Mouse (Mus musculus): ENCODE data around the gene Iqschfp. TPM values are rescaled to one million over a fixed set of nuclear protein-coding genes. Genes with fewer than 3 reads are reported as not detected.
"Not testable (repeated sequence)": the region's sequence is repeated elsewhere in the genome, so short reads cannot be mapped to it uniquely, and the experiment has no call there.

Iqschfp gene
- polyA plus RNA-seq, 1 experiment from 2014 or later: not detected

DNA sequence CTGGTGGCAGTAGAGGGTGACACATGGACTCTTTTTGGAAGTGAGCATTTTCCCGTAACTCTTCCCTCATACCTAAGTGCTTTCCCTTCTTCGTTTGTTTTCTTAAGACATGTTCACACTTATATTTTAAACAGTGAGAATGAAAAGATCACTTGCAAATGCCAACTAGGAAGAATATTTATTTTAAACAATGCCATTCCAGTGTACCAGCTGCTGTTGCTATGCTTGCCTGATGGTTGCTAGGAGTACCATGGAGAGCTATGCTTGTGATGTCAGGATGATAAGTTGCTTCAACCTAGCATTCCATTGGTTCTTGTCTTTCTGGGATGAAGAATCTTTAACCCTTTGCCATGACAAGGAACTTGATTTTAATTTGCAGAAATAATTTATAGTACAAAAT, 193.0 kb downstream of the Iqschfp start:
- H3K27ac ChIP-seq (ENCODE audit: low read length): no peak overlapping the region
- H3K36me3 ChIP-seq (ENCODE audit: control insufficient read depth, insufficient read depth, low read length): no peaks in the 10 kb centered on the region
- WGBS: 66% methylated on average over 2 of the region's 2 CpGs
- no peaks in the 10 kb centered on the region for H3K4me1 ChIP-seq (ENCODE audit: control insufficient read depth, insufficient read depth, low read length)
- no peaks in the 10 kb centered on the region for H3K27me3 ChIP-seq (replicated peaks; ENCODE audit: control insufficient read depth, insufficient read depth, low read length)
- no peak for ATAC-seq
- H3K4me3 ChIP-seq (ENCODE audit: low read length): no peak overlapping the region
- H3K9me3 ChIP-seq (ENCODE audit: control insufficient read depth, low read length): no peaks in the 10 kb centered on the region
- no peak overlapping the region for H3K9ac ChIP-seq (ENCODE audit: low read depth, low read length)
- no peak overlapping the region for H3K4me2 ChIP-seq (ENCODE audit: low read depth, low read length)

DNA sequence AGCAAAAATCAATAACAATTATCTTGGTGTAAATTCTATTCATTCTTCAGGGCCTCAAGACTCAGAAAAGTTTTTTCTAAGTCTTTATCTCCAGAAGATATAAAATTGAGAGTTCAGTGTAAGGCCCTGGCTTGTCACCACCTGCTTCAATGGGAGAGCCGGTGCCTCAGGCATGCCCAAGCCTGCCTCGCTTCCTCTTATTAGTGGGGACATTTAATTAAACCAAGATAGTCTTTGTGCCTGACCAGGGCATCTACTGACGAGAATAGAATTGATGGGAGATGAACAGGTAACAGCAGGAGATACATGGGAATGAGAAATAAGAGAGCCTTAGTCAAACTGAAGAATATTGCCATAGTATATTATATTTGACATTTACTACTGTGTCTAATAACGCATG, 200.1 kb downstream of the Iqschfp start:
- H3K27me3 ChIP-seq (replicated peaks; ENCODE audit: control insufficient read depth, insufficient read depth, low read length): no peaks in the 10 kb centered on the region
- no peaks in the 10 kb centered on the region for H3K9me3 ChIP-seq (ENCODE audit: control insufficient read depth, low read length)
- H3K4me1 ChIP-seq (ENCODE audit: control insufficient read depth, insufficient read depth, low read length): no peaks in the 10 kb centered on the region
- 71% methylated on average over 4 of the region's 4 CpGs for WGBS
- no peak overlapping the region for H3K27ac ChIP-seq (ENCODE audit: low read length)
- no peak for ATAC-seq
- no peak overlapping the region for H3K4me3 ChIP-seq (ENCODE audit: low read length)
- H3K36me3 ChIP-seq (ENCODE audit: control insufficient read depth, insufficient read depth, low read length): no peaks in the 10 kb centered on the region
- H3K4me2 ChIP-seq (ENCODE audit: low read depth, low read length): no peak overlapping the region
- no peak overlapping the region for H3K9ac ChIP-seq (ENCODE audit: low read depth, low read length)

GRCm38 (mm10) chr3:68096724-68097431, 204.8 kb downstream of the Iqschfp start:
- Histone ChIP-seq H3K36me3 (ENCODE audit: control insufficient read depth, insufficient read depth, low read length) (no peaks in the 10 kb centered on the region), H3K9ac (ENCODE audit: low read depth, low read length) (no peak overlapping the region), H3K27me3 (replicated peaks; ENCODE audit: control insufficient read depth, insufficient read depth, low read length) (no peaks in the 10 kb centered on the region), H3K9me3 (ENCODE audit: control insufficient read depth, low read length) (no peaks in the 10 kb centered on the region), H3K4me3 (ENCODE audit: low read length) (no peak overlapping the region), H3K4me2 (ENCODE audit: low read depth, low read length) (no peak overlapping the region), H3K4me1 (ENCODE audit: control insufficient read depth, insufficient read depth, low read length) (no peaks in the 10 kb centered on the region), H3K27ac (ENCODE audit: low read length) (no peak overlapping the region)
- ATAC-seq: no peak
- WGBS: 71% methylated on average over 4 of the region's 4 CpGs

DNA sequence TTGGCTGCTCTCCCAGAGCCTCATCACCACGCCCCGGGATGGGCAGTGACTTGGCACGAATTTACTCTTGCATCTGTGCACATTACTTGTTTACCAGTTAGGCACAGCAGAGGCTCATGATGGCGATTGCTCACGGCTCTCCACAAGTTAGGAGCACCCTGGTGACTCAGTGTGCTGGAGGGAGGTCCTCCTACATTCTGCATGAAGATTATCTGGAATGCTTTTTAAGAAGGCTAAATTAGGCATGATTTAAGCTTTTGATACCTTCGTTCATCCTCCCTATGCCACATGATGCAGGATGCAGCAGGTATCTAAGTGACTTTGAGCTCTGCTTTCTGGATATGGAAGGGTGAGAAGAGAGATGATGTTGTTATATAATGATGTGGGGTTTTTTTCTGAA, 207.5 kb downstream of the Iqschfp start:
- 85% methylated on average over 6 of the region's 6 CpGs for WGBS
- not testable (repeated sequence) for H3K9me3 ChIP-seq (ENCODE audit: control insufficient read depth, low read length); H3K4me1 ChIP-seq (ENCODE audit: control insufficient read depth, insufficient read depth, low read length); H3K27ac ChIP-seq (ENCODE audit: low read length); H3K27me3 ChIP-seq (replicated peaks; ENCODE audit: control insufficient read depth, insufficient read depth, low read length); H3K9ac ChIP-seq (ENCODE audit: low read depth, low read length); H3K4me2 ChIP-seq (ENCODE audit: low read depth, low read length); H3K36me3 ChIP-seq (ENCODE audit: control insufficient read depth, insufficient read depth, low read length); H3K4me3 ChIP-seq (ENCODE audit: low read length); ATAC-seq

DNA sequence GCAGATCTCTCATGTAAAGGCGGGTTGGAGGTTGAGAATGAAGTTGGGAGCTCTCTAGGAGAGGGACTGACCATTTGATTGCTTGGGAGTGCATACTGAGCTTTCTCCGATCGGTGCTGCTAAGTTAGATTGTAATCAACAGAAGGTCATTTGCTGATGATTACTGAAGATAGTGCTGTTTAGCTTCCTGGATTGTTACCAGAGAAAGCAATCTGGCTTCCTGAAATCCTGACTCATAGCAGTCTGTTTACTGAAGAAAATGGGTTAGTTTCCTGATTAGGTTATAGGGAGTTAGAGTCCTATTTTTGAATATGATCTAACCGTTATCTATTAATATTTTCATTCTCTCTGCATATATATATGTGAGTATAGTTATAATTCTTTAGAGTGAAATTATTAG, 209.3 kb downstream of the Iqschfp start:
- WGBS: 54% methylated on average over 4 of the region's 4 CpGs
- Histone ChIP-seq H3K9me3 (ENCODE audit: control insufficient read depth, low read length) (no peaks in the 10 kb centered on the region), H3K27me3 (replicated peaks; ENCODE audit: control insufficient read depth, insufficient read depth, low read length) (no peaks in the 10 kb centered on the region), H3K9ac (ENCODE audit: low read depth, low read length) (no peak overlapping the region), H3K36me3 (ENCODE audit: control insufficient read depth, insufficient read depth, low read length) (no peaks in the 10 kb centered on the region), H3K4me3 (ENCODE audit: low read length) (no peak overlapping the region), H3K4me1 (ENCODE audit: control insufficient read depth, insufficient read depth, low read length) (no peaks in the 10 kb centered on the region), H3K27ac (ENCODE audit: low read length) (no peak overlapping the region), H3K4me2 (ENCODE audit: low read depth, low read length) (no peak overlapping the region)
- ATAC-seq: no peak

DNA sequence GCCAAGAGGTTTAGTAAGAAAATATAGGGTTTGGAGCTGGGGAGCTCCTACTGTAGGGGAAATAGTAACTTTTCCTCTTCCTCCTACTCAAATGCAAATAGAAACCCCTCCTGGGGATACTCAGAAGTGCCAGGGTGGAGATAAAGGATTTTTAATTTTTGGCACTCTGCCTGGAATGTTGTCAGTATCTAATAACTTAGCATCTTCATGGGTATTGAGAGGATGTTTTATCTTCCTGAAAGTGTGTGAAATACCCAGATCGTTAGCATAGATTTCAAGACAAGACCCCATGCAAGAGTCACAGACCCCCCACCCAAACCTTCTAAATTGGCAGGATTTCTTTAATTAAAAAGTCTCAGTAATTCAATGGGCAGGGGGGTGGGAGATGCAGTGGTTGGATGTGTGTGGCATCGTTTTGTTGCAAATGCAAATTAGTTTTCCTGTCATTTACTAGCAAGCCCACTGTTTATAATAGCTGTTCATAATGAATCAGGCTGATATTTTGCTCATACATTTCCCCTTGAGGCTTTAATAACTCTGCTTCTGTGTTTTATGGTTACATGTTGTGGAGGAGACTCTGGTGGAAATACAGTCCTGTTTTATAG, 213.2 kb downstream of the Iqschfp start:
- 75% methylated on average over 2 of the region's 2 CpGs for WGBS
- H3K27me3 ChIP-seq (replicated peaks; ENCODE audit: control insufficient read depth, insufficient read depth, low read length): no peaks in the 10 kb centered on the region

GRCm38 (mm10) chr3:68121338-68121737, 229.3 kb downstream of the Iqschfp start:
- Histone ChIP-seq H3K27me3 (replicated peaks; ENCODE audit: control insufficient read depth, insufficient read depth, low read length) (no peaks in the 10 kb centered on the region), H3K9ac (ENCODE audit: low read depth, low read length) (no peak overlapping the region), H3K9me3 (ENCODE audit: control insufficient read depth, low read length) (no peaks in the 10 kb centered on the region), H3K36me3 (ENCODE audit: control insufficient read depth, insufficient read depth, low read length) (no peaks in the 10 kb centered on the region), H3K4me1 (ENCODE audit: control insufficient read depth, insufficient read depth, low read length) (no peaks in the 10 kb centered on the region), H3K4me2 (ENCODE audit: low read depth, low read length) (no peak overlapping the region), H3K27ac (ENCODE audit: low read length) (no peak overlapping the region), H3K4me3 (ENCODE audit: low read length) (no peak overlapping the region)
- no peak for ATAC-seq
- 39% methylated on average over 5 of the region's 5 CpGs for WGBS

More for the DNA sequence above, 213.2 kb downstream of the Iqschfp start:
- Histone ChIP-seq H3K9me3 (ENCODE audit: control insufficient read depth, low read length) (no peaks in the 10 kb centered on the region), H3K4me1 (ENCODE audit: control insufficient read depth, insufficient read depth, low read length) (no peaks in the 10 kb centered on the region), H3K27ac (ENCODE audit: low read length) (no peak overlapping the region), H3K9ac (ENCODE audit: low read depth, low read length) (no peak overlapping the region), H3K36me3 (ENCODE audit: control insufficient read depth, insufficient read depth, low read length) (no peaks in the 10 kb centered on the region), H3K4me2 (ENCODE audit: low read depth, low read length) (no peak overlapping the region), H3K4me3 (ENCODE audit: low read length) (no peak overlapping the region)
- no peak for ATAC-seq

DNA sequence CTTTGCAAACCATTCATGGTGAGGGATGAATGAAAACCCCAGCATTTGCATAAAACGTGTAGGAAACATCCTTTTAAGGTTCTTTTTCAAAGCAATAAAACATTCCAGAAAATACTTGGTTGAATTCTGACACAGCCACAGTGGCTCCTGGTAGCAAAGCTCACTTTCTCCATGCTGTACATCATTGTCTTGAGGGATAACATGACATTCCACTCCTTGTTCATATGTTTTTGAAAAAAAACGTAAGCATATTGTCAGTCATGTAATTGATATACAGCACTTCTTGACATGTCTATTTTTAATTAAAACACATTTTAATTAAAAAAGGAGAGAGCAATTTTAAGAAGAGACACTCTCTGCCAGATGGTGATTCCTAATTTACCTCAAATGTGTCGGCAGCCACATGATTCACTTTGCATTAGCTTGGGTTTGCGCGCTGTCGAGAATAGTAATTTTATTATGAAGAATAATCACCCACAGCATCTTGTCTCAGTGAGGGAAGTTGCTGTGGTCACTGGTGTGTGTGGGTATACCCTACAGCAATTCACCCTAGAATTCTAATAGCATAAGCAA, 234.3 kb downstream of the Iqschfp start:
- no peak for ATAC-seq
- 67% methylated on average over 6 of the region's 6 CpGs for WGBS
- no peaks in the 10 kb centered on the region for H3K4me1 ChIP-seq (ENCODE audit: control insufficient read depth, insufficient read depth, low read length)
- H3K4me2 ChIP-seq (ENCODE audit: low read depth, low read length): no peak overlapping the region
- H3K27me3 ChIP-seq (replicated peaks; ENCODE audit: control insufficient read depth, insufficient read depth, low read length): no peaks in the 10 kb centered on the region
- H3K36me3 ChIP-seq (ENCODE audit: control insufficient read depth, insufficient read depth, low read length): no peaks in the 10 kb centered on the region
- no peak overlapping the region for H3K4me3 ChIP-seq (ENCODE audit: low read length)
- no peak overlapping the region for H3K27ac ChIP-seq (ENCODE audit: low read length)
- no peaks in the 10 kb centered on the region for H3K9me3 ChIP-seq (ENCODE audit: control insufficient read depth, low read length)
- no peak overlapping the region for H3K9ac ChIP-seq (ENCODE audit: low read depth, low read length)

- H3K27ac ChIP-seq (ENCODE audit: low read length): no peak overlapping the region
- no peak overlapping the region for H3K4me3 ChIP-seq (ENCODE audit: low read length)
- no peaks in the 10 kb centered on the region for H3K36me3 ChIP-seq (ENCODE audit: control insufficient read depth, insufficient read depth, low read length)
- H3K9me3 ChIP-seq (ENCODE audit: control insufficient read depth, low read length): no peaks in the 10 kb centered on the region
- H3K9ac ChIP-seq (ENCODE audit: low read depth, low read length): no peak overlapping the region
- 71% methylated on average over 1 of the region's 1 CpGs for WGBS
- H3K4me1 ChIP-seq (ENCODE audit: control insufficient read depth, insufficient read depth, low read length): no peaks in the 10 kb centered on the region
- no peaks in the 10 kb centered on the region for H3K27me3 ChIP-seq (replicated peaks; ENCODE audit: control insufficient read depth, insufficient read depth, low read length)
- no peak overlapping the region for H3K4me2 ChIP-seq (ENCODE audit: low read depth, low read length)
- no peak for ATAC-seq
Measured at GRCm38 (mm10) chr3:68130386-68130785, 238.4 kb downstream of the Iqschfp start.

All from intestine, embryonic 16.5 days (tissue).